Mouse (Mus musculus) MEL (cell line): ENCODE results near the gene Mc3r. TPM values are rescaled to one million over a fixed set of nuclear protein-coding genes. Genes with fewer than 3 reads are reported as not detected.

Experiments
- DNase-seq: peaks from one replicate; pipeline ENCODE4 v3.0.0; 2011; ENCODE audit warnings: low read depth, low spot score
- H3K27ac ChIP-seq: 2 replicates; pipeline ENCODE4 v1.5.1; 2012; ENCODE audit warnings: low read depth, mild to moderate bottlenecking, control low read depth, low read length, moderate library complexity; ENCODE audit not compliant: control insufficient read depth
- H3K27me3 ChIP-seq, 2 experiments: fragments of 150-350 bp in 1 of 2; sonication (generic) in 1 of 2; 2 replicates each; pipeline ENCODE4 v1.6.1; 2012; ENCODE audit warnings: low read length in 2 of 2, mild to moderate bottlenecking in 2 of 2, improper control_type of control experiment in 1 of 2, moderate library complexity in 1 of 2; ENCODE audit not compliant: insufficient read depth in 2 of 2, control insufficient read depth in 1 of 2
- H3K36me3 ChIP-seq, 2 experiments: 2 replicates each; pipeline ENCODE4 v1.6.1; 2012 to 2014; ENCODE audit warnings: low read length in 2 of 2, improper control_type of control experiment in 1 of 2, inconsistent platforms in 1 of 2, mild to moderate bottlenecking in 1 of 2; ENCODE audit not compliant: insufficient read depth in 2 of 2, control insufficient read depth in 1 of 2
- H3K4me1 ChIP-seq, 2 experiments: fragments of 150-350 bp in 1 of 2; sonication (generic) in 1 of 2; 2 replicates each; pipeline ENCODE4 v1.6.1; 2012; ENCODE audit warnings: low read length in 2 of 2, improper control_type of control experiment in 1 of 2, mild to moderate bottlenecking in 1 of 2; ENCODE audit not compliant: insufficient read depth in 2 of 2, control insufficient read depth in 1 of 2
- H3K4me3 ChIP-seq, 2 experiments: fragments of 150-350 bp in 1 of 2; sonication (generic) in 1 of 2; 2 replicates each; pipeline ENCODE4 v1.5.1; 2012; ENCODE audit warnings: low read depth in 2 of 2, low read length in 2 of 2, mild to moderate bottlenecking in 2 of 2, moderate library complexity in 2 of 2, control low read depth in 1 of 2, improper control_type of control experiment in 1 of 2; ENCODE audit not compliant: control insufficient read depth in 1 of 2, insufficient read depth in 1 of 2
- H3K79me2 ChIP-seq: 2 replicates; pipeline ENCODE4 v1.6.1; 2012; ENCODE audit warnings: mild to moderate bottlenecking, low read length, moderate library complexity; ENCODE audit not compliant: control insufficient read depth, poor library complexity, insufficient read depth
- H3K9ac ChIP-seq: 2 replicates; pipeline ENCODE4 v1.6.1; 2012; ENCODE audit warnings: low read depth, mild to moderate bottlenecking, control low read depth, low read length, moderate library complexity; ENCODE audit not compliant: control insufficient read depth, poor library complexity, severe bottlenecking
- H3K9me3 ChIP-seq: fragments of 150-350 bp; sonication (generic); replicated peaks from 2 replicates; pipeline ENCODE4 v1.6.1; 2012; ENCODE audit warnings: mild to moderate bottlenecking, low read length, improper control_type of control experiment, moderate library complexity; ENCODE audit not compliant: insufficient read depth
- BHLHE40 ChIP-seq: IDR thresholded peaks from 2 replicates; pipeline ENCODE4 v1.6.1; 2012; ENCODE audit warnings: low read depth, mild to moderate bottlenecking, inconsistent platforms, low read length, improper control_type of control experiment, borderline replicate concordance
- CHD1 ChIP-seq: IDR thresholded peaks from 2 replicates; pipeline ENCODE4 v1.6.1; 2012; ENCODE audit warnings: low read depth, mild to moderate bottlenecking, inconsistent platforms, low read length, improper control_type of control experiment
- CHD2 ChIP-seq: IDR thresholded peaks from 2 replicates; pipeline ENCODE4 v1.6.1; 2011; ENCODE audit warnings: low read length, improper control_type of control experiment
- CTCF ChIP-seq, 3 experiments: IDR thresholded peaks in 2 of 3; conservative IDR thresholded peaks in 1 of 3; 2 replicates each; pipeline ENCODE4 v1.5.1; 2011 to 2012; ENCODE audit warnings: low read length in 3 of 3, low read depth in 2 of 3, mild to moderate bottlenecking in 2 of 3, improper control_type of control experiment in 1 of 3, inconsistent platforms in 1 of 3, mixed read lengths in 1 of 3, moderate library complexity in 1 of 3; ENCODE audit not compliant: control insufficient read depth in 1 of 3, insufficient read depth in 1 of 3, poor library complexity in 1 of 3, severe bottlenecking in 1 of 3
- E2F4 ChIP-seq: IDR thresholded peaks from 2 replicates; pipeline ENCODE4 v1.6.1; 2011; ENCODE audit warnings: low read depth, low read length, improper control_type of control experiment, borderline replicate concordance
- ELF1 ChIP-seq: IDR thresholded peaks from 2 replicates; pipeline ENCODE4 v1.6.1; 2014; ENCODE audit warnings: low read depth, mild to moderate bottlenecking, inconsistent platforms, low read length, improper control_type of control experiment, moderate library complexity
- GABPA ChIP-seq: IDR thresholded peaks from 2 replicates; pipeline ENCODE4 v1.6.1; 2012; ENCODE audit warnings: low read depth, mild to moderate bottlenecking, inconsistent platforms, low read length, improper control_type of control experiment, moderate library complexity
- HCFC1 ChIP-seq: IDR thresholded peaks from 2 replicates; pipeline ENCODE4 v1.6.1; 2012; ENCODE audit warnings: low read depth, mild to moderate bottlenecking, inconsistent platforms, low read length, improper control_type of control experiment, moderate library complexity
- JUND ChIP-seq: IDR thresholded peaks from 2 replicates; pipeline ENCODE4 v1.6.1; 2011; ENCODE audit warnings: low read depth, mild to moderate bottlenecking, improper control_type of control experiment, low read length
- KAT2A ChIP-seq: conservative IDR thresholded peaks from 2 replicates; pipeline ENCODE4 v1.6.1; 2012; ENCODE audit warnings: low read depth, low read length, improper control_type of control experiment, inconsistent platforms
- MAFK ChIP-seq: IDR thresholded peaks from 2 replicates; pipeline ENCODE4 v1.6.1; 2011; ENCODE audit warnings: low read depth, mild to moderate bottlenecking, low read length, improper control_type of control experiment, borderline replicate concordance
- MAZ ChIP-seq: IDR thresholded peaks from 2 replicates; pipeline ENCODE4 v1.6.1; 2012; ENCODE audit warnings: low read depth, mild to moderate bottlenecking, inconsistent platforms, low read length, improper control_type of control experiment
- MEF2A ChIP-seq: IDR thresholded peaks from 2 replicates; pipeline ENCODE4 v1.6.1; 2014; ENCODE audit warnings: low read depth, mild to moderate bottlenecking, inconsistent platforms, low read length, improper control_type of control experiment; ENCODE audit not compliant: poor library complexity, insufficient replicate concordance, severe bottlenecking; ENCODE audit errors: extremely low read depth
- MXI1 ChIP-seq: IDR thresholded peaks from 2 replicates; pipeline ENCODE4 v1.6.1; 2011; ENCODE audit warnings: mild to moderate bottlenecking, low read depth, low read length, improper control_type of control experiment
- MYB ChIP-seq: IDR thresholded peaks from 2 replicates; pipeline ENCODE4 v1.6.1; 2011; ENCODE audit warnings: mild to moderate bottlenecking, low read depth, low read length, improper control_type of control experiment
- MYC ChIP-seq: IDR thresholded peaks from 2 replicates; pipeline ENCODE4 v1.6.1; 2011; ENCODE audit warnings: low read depth, mild to moderate bottlenecking, low read length, improper control_type of control experiment, moderate library complexity
- NELFE ChIP-seq: IDR thresholded peaks from 2 replicates; pipeline ENCODE4 v1.6.1; 2011; ENCODE audit warnings: low read depth, low read length, improper control_type of control experiment
- NRF1 ChIP-seq: IDR thresholded peaks from 2 replicates; pipeline ENCODE4 v1.6.1; 2014; ENCODE audit warnings: low read depth, mild to moderate bottlenecking, inconsistent platforms, low read length, improper control_type of control experiment, moderate library complexity; ENCODE audit not compliant: poor library complexity, insufficient read depth, severe bottlenecking
- POLR2A ChIP-seq, 2 experiments: IDR thresholded peaks; 2 replicates each; pipeline ENCODE4 v1.6.1; 2011 to 2012; ENCODE audit warnings: low read length in 2 of 2, mild to moderate bottlenecking in 2 of 2, control low read depth in 1 of 2, improper control_type of control experiment in 1 of 2, low read depth in 1 of 2, moderate library complexity in 1 of 2; ENCODE audit not compliant: control insufficient read depth in 1 of 2, insufficient read depth in 1 of 2, poor library complexity in 1 of 2
- POLR2AphosphoS5 ChIP-seq: IDR thresholded peaks from 2 replicates; pipeline ENCODE4 v1.6.1; 2012; ENCODE audit warnings: low read depth, borderline replicate concordance, mild to moderate bottlenecking, inconsistent platforms, low read length, moderate library complexity, mixed read lengths
- SIN3A ChIP-seq: IDR thresholded peaks from 2 replicates; pipeline ENCODE4 v1.6.1; 2012; ENCODE audit warnings: low read length, improper control_type of control experiment, inconsistent platforms
- TAL1 ChIP-seq: IDR thresholded peaks from 2 replicates; pipeline ENCODE4 v1.6.1; 2012; ENCODE audit warnings: mild to moderate bottlenecking, inconsistent platforms, low read length, moderate library complexity, mixed read lengths
- TBP ChIP-seq: IDR thresholded peaks from 2 replicates; pipeline ENCODE4 v1.8.0; 2011; ENCODE audit warnings: low read depth, low read length, improper control_type of control experiment
- TCF12 ChIP-seq: IDR thresholded peaks from 2 replicates; pipeline ENCODE4 v1.6.1; 2014; ENCODE audit warnings: low read depth, mild to moderate bottlenecking, inconsistent platforms, low read length, improper control_type of control experiment, moderate library complexity
- UBTF ChIP-seq: IDR thresholded peaks from 2 replicates; pipeline ENCODE4 v1.6.1; 2012; ENCODE audit warnings: low read depth, mild to moderate bottlenecking, inconsistent platforms, low read length, improper control_type of control experiment, moderate library complexity, borderline replicate concordance; ENCODE audit not compliant: insufficient read depth
- USF1 ChIP-seq: IDR thresholded peaks from 2 replicates; pipeline ENCODE4 v1.6.1; 2014; ENCODE audit warnings: low read depth, mild to moderate bottlenecking, inconsistent platforms, low read length, improper control_type of control experiment, moderate library complexity
- USF2 ChIP-seq, 2 experiments: IDR thresholded peaks; 2 replicates each; pipeline ENCODE4 v1.6.1; 2011 to 2012; ENCODE audit warnings: improper control_type of control experiment in 2 of 2, low read length in 2 of 2, borderline replicate concordance in 1 of 2, inconsistent platforms in 1 of 2, low read depth in 1 of 2, mild to moderate bottlenecking in 1 of 2; ENCODE audit not compliant: insufficient read depth in 1 of 2
- ZC3H11A ChIP-seq: IDR thresholded peaks from 2 replicates; pipeline ENCODE4 v1.6.1; 2012; ENCODE audit warnings: low read depth, mild to moderate bottlenecking, inconsistent platforms, low read length, improper control_type of control experiment
- ZKSCAN1 ChIP-seq: IDR thresholded peaks from 2 replicates; pipeline ENCODE4 v1.6.1; 2012; ENCODE audit warnings: low read depth, mild to moderate bottlenecking, inconsistent platforms, low read length, improper control_type of control experiment, moderate library complexity
- ZNF384 ChIP-seq: IDR thresholded peaks from 2 replicates; pipeline ENCODE4 v1.6.1; 2012; ENCODE audit warnings: low read depth, mild to moderate bottlenecking, inconsistent platforms, low read length, improper control_type of control experiment
- polyA plus RNA-seq, 2 experiments: library from polyadenylated mRNA; stranded (reverse) in 1 of 2; unstranded in 1 of 2; fragments of >175 nt in 1 of 2; fragments of >200 nt in 1 of 2; gene quantifications; 2 replicates each; pipeline versions ENCODE4 v1.2.1 to v1.2.4; 2012; ENCODE audit warnings: low replicate concordance in 2 of 2, low read depth in 1 of 2; ENCODE audit not compliant: insufficient read length in 2 of 2, insufficient read depth in 1 of 2, missing spikeins in 1 of 2
- total RNA-seq: library from RNA; depleted of rRNA; stranded (reverse); fragments of 300-350 nt; gene quantifications from 2 replicates; pipeline ENCODE4 v1.2.3, GENCODE M21; 2012

The Mc3r gene
- total and polyA plus RNA-seq, 3 experiments = 0.04 TPM; not detected in 2

GRCm38 (mm10) chr2:172257471-172258065 lies 9.3 kb downstream of the Mc3r start (continued):
- no peak for TF ChIP-seq ELF1
- no peak for TF ChIP-seq UBTF
- TF ChIP-seq USF1 = no peak
- no peak for TF ChIP-seq KAT2A
- TF ChIP-seq CTCF (IDR thresholded peaks at IDR 0.05 in 2 of 3, conservative IDR thresholded peaks at IDR 0.05 in 1 of 3; ENCODE audit: control insufficient read depth in 1 of 3, insufficient read depth in 1 of 3, low read depth in 2 of 3, low read length in 3 of 3, poor library complexity in 1 of 3, severe bottlenecking in 1 of 3) = no peak
- no peak for TF ChIP-seq TAL1
- TF ChIP-seq E2F4 = no peak
- no peak for TF ChIP-seq USF2 (IDR thresholded peaks at IDR 0.05; ENCODE audit: borderline replicate concordance in 1 of 2, insufficient read depth in 1 of 2, low read depth in 1 of 2, low read length in 2 of 2)
- TF ChIP-seq GABPA = no peak
- no peak; the same call in 1 of the 2 replicates for TF ChIP-seq CHD2
- no peak for TF ChIP-seq CHD1
- TF ChIP-seq, all 39 proteins: peak for 6

- peak; percentile 93 for DNase-seq
- peak overlapping the region; percentile 47 for H3K9ac ChIP-seq
- peaks cover 22 to 44% of the 10 kb centered on the region in 2 experiments for H3K4me1 ChIP-seq
- H3K4me3 ChIP-seq = peak overlapping the region; percentile 4 to 5; a peak in 2 of 4 replicates
- H3K27ac ChIP-seq = peak overlapping the region; percentile 75
- no peaks in the 10 kb centered on the region for H3K9me3 ChIP-seq
- H3K36me3 ChIP-seq = peaks cover 0 to 31% of the 10 kb centered on the region in 2 experiments; a peak in 2 of 4 replicates
- H3K79me2 ChIP-seq = no peaks in the 10 kb centered on the region
- no peaks in the 10 kb centered on the region for H3K27me3 ChIP-seq
- TF ChIP-seq SIN3A (peak; percentile 83), MYB (0 out of 2 replicates have a peak, but pooled peaks have one; percentile 31), POLR2AphosphoS5 (no peak), ZNF384 (no peak), ELF1 (peak; percentile 78; the same call in 1 of the 2 replicates), NRF1 (no peak), MEF2A (no peak), ZKSCAN1 (no peak), USF1 (no peak), MYC (peak; percentile 68), MXI1 (peak; percentile 13; the same call in 1 of the 2 replicates), TAL1 (peak; percentile 99), POLR2A (IDR thresholded peaks at IDR 0.05; ENCODE audit: control insufficient read depth in 1 of 2, insufficient read depth in 1 of 2, low read depth in 1 of 2, low read length in 2 of 2, poor library complexity in 1 of 2) (peak in 1 of 2 experiments; percentile 71; a peak in 2 of 4 replicates), TBP (peak; percentile 72), CTCF (IDR thresholded peaks at IDR 0.05 in 2 of 3, conservative IDR thresholded peaks at IDR 0.05 in 1 of 3; ENCODE audit: control insufficient read depth in 1 of 3, insufficient read depth in 1 of 3, low read depth in 2 of 3, low read length in 3 of 3, poor library complexity in 1 of 3, severe bottlenecking in 1 of 3) (no peak), KAT2A (no peak), CHD2 (no peak), MAZ (peak; percentile 70), UBTF (no peak), TCF12 (peak; percentile 95), ZC3H11A (no peak), JUND (0 out of 2 replicates have a peak, but pooled peaks have one; percentile 53), CHD1 (no peak), MAFK (no peak), NELFE (peak; percentile 53; the same call in 1 of the 2 replicates), E2F4 (peak; percentile 85; the same call in 1 of the 2 replicates), BHLHE40 (peak; percentile 22; the same call in 1 of the 2 replicates), GABPA (no peak), HCFC1 (peak; percentile 65)
Observed at GRCm38 (mm10) chr2:172260064-172260463, 11.8 kb downstream of the Mc3r start.
